Mouse (Mus musculus) E14TG2a.4 (cell line): ENCODE measurements around the gene Timm8a2.

ENCODE experiments used
- CTCF ChIP-seq: conservative IDR thresholded peaks from 2 replicates; pipeline ENCODE4 v1.5.1; 2014; ENCODE audit warnings: low read length
- NANOG ChIP-seq: IDR thresholded peaks from 2 replicates; pipeline ENCODE4 v1.6.1; 2014; ENCODE audit warnings: borderline replicate concordance, low read length, mixed read lengths
- POU5F1 ChIP-seq: IDR thresholded peaks from 2 replicates; pipeline ENCODE4 v1.6.1; 2014; ENCODE audit warnings: low read length, borderline replicate concordance

DNA sequence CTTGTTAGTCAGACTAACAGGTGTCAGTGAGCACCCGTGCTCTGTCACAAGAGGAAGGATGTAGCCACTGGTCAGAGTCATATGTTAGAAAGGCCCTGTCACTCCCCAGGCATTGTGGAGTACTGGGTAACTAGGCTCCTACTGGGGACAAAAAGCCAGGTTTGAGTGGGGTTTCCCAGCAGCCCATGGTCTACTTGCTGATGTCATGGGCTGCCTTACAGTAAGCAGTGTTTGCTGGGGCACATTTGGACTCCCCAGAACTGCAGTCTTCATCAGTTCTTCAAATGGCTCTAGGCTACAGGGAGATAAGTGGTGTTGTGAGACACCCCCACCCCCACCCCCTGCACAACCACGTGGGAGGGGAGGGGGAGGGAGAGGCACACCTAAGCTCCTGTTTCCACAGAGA is 23.5 kb downstream of the Timm8a2 start:
- TF ChIP-seq CTCF, result no peak
- TF ChIP-seq POU5F1, result no peak
- no peak for TF ChIP-seq NANOG
